Mouse (Mus musculus): ENCODE measurements around the gene Sept10. TPM values are rescaled to one million over a fixed set of nuclear protein-coding genes. Genes with fewer than 3 reads are reported as not detected.

Gene Sept10
- 46.3 and 48.6 TPM in 2 replicates for polyA plus RNA-seq (2015; fragmentation: Nextera tagmentation; extraction: Ambion mirVana)

- no peaks in the 10 kb centered on the region for H3K9me3 ChIP-seq (ENCODE audit: low read length)
- H3K4me1 ChIP-seq (ENCODE audit: insufficient read depth, low read length), result peaks cover 25% of the 10 kb centered on the region
- peak within 1 kb of the TSS; percentile 100 for H3K4me2 ChIP-seq (replicated peaks; ENCODE audit: low read depth, low read length)
- peak; percentile 97 for ATAC-seq (ENCODE audit: low FRiP score, low TSS enrichment)
- H3K27ac ChIP-seq (ENCODE audit: low read length), result peak within 1 kb of the TSS; percentile 97
- H3K27me3 ChIP-seq (ENCODE audit: insufficient read depth, low read length), result no peaks in the 10 kb centered on the region
- peak within 1 kb of the TSS; percentile 87 for H3K9ac ChIP-seq (replicated peaks; ENCODE audit: low read length)
- peak within 1 kb of the TSS; percentile 72 for H3K4me3 ChIP-seq (ENCODE audit: low read length)
- no peaks in the 10 kb centered on the region for H3K36me3 ChIP-seq (ENCODE audit: insufficient read depth, low read length)
- WGBS, result under 1% methylated on average over 80 of the region's 84 CpGs
These were observed at the start of gene Sept10, which contains the start of gene Sowahc for GRCm38 (mm10) chr10:59221473-59222270. TSS of gene Sept10 (minus strand) at chr10:59221847. TSS of gene Sowahc (plus strand) at chr10:59221953.

GRCm38 (mm10) chr10:59268754-59269153 lies 47.1 kb upstream of the Sept10 start:
- WGBS, result 31% methylated on average over 3 of the region's 3 CpGs
- no peak overlapping the region for H3K4me2 ChIP-seq (replicated peaks; ENCODE audit: low read depth, low read length)
- ATAC-seq (ENCODE audit: low FRiP score, low TSS enrichment), result no peak
- no peaks in the 10 kb centered on the region for H3K36me3 ChIP-seq (ENCODE audit: insufficient read depth, low read length)
- no peak overlapping the region for H3K9ac ChIP-seq (replicated peaks; ENCODE audit: low read length)
- H3K4me3 ChIP-seq (ENCODE audit: low read length), result no peak overlapping the region
- H3K27ac ChIP-seq (ENCODE audit: low read length), result no peak overlapping the region
- no peaks in the 10 kb centered on the region for H3K27me3 ChIP-seq (ENCODE audit: insufficient read depth, low read length)
- no peaks in the 10 kb centered on the region for H3K9me3 ChIP-seq (ENCODE audit: low read length)
- H3K4me1 ChIP-seq (ENCODE audit: insufficient read depth, low read length), result peaks cover 10% of the 10 kb centered on the region; the same call in 1 of the 2 replicates

GRCm38 (mm10) chr10:59268109-59268508 lies 46.5 kb upstream of the Sept10 start:
- H3K4me2 ChIP-seq (replicated peaks; ENCODE audit: low read depth, low read length), result no peak overlapping the region
- no peak overlapping the region for H3K27ac ChIP-seq (ENCODE audit: low read length)
- H3K36me3 ChIP-seq (ENCODE audit: insufficient read depth, low read length), result no peaks in the 10 kb centered on the region
- H3K9me3 ChIP-seq (ENCODE audit: low read length), result no peaks in the 10 kb centered on the region
- no peak overlapping the region for H3K9ac ChIP-seq (replicated peaks; ENCODE audit: low read length)
- 30% methylated on average over 4 of the region's 4 CpGs for WGBS
- H3K4me1 ChIP-seq (ENCODE audit: insufficient read depth, low read length), result peaks cover 10% of the 10 kb centered on the region; the same call in 1 of the 2 replicates
- no peak for ATAC-seq (ENCODE audit: low FRiP score, low TSS enrichment)
- H3K4me3 ChIP-seq (ENCODE audit: low read length), result no peak overlapping the region
- H3K27me3 ChIP-seq (ENCODE audit: insufficient read depth, low read length), result no peaks in the 10 kb centered on the region

GRCm38 (mm10) chr10:59267275-59267674 lies 45.6 kb upstream of the Sept10 start:
- no peak overlapping the region for H3K27ac ChIP-seq (ENCODE audit: low read length)
- no peak overlapping the region for H3K4me2 ChIP-seq (replicated peaks; ENCODE audit: low read depth, low read length)
- H3K4me1 ChIP-seq (ENCODE audit: insufficient read depth, low read length), result peaks cover 10% of the 10 kb centered on the region; the same call in 1 of the 2 replicates
- H3K27me3 ChIP-seq (ENCODE audit: insufficient read depth, low read length), result no peaks in the 10 kb centered on the region
- 0 out of 2 replicates have a peak, but pooled peaks have one; percentile 13 for ATAC-seq (ENCODE audit: low FRiP score, low TSS enrichment)
- WGBS, result 69% methylated on average over 2 of the region's 2 CpGs
- H3K36me3 ChIP-seq (ENCODE audit: insufficient read depth, low read length), result no peaks in the 10 kb centered on the region
- no peaks in the 10 kb centered on the region for H3K9me3 ChIP-seq (ENCODE audit: low read length)
- H3K4me3 ChIP-seq (ENCODE audit: low read length), result no peak overlapping the region
- H3K9ac ChIP-seq (replicated peaks; ENCODE audit: low read length), result no peak overlapping the region

- Histone ChIP-seq H3K9me3 (ENCODE audit: low read length) (no peaks in the 10 kb centered on the region), H3K27me3 (ENCODE audit: insufficient read depth, low read length) (no peaks in the 10 kb centered on the region), H3K4me2 (replicated peaks; ENCODE audit: low read depth, low read length) (no peak overlapping the region), H3K9ac (replicated peaks; ENCODE audit: low read length) (no peak overlapping the region), H3K27ac (ENCODE audit: low read length) (no peak overlapping the region), H3K4me3 (ENCODE audit: low read length) (no peak overlapping the region), H3K36me3 (ENCODE audit: insufficient read depth, low read length) (no peaks in the 10 kb centered on the region), H3K4me1 (ENCODE audit: insufficient read depth, low read length) (peaks cover 10% of the 10 kb centered on the region; the same call in 1 of the 2 replicates)
- no peak for ATAC-seq (ENCODE audit: low FRiP score, low TSS enrichment)
- WGBS, result 69% methylated on average over 1 of the region's 1 CpGs
These were observed 44.5 kb upstream of the Sept10 start for GRCm38 (mm10) chr10:59266097-59266496.

GRCm38 (mm10) chr10:59265674-59266073 lies 44.0 kb upstream of the Sept10 start:
- Histone ChIP-seq H3K9ac (replicated peaks; ENCODE audit: low read length) (no peak overlapping the region), H3K4me3 (ENCODE audit: low read length) (no peak overlapping the region), H3K4me1 (ENCODE audit: insufficient read depth, low read length) (peaks cover 10% of the 10 kb centered on the region; the same call in 1 of the 2 replicates), H3K4me2 (replicated peaks; ENCODE audit: low read depth, low read length) (no peak overlapping the region), H3K27ac (ENCODE audit: low read length) (no peak overlapping the region), H3K36me3 (ENCODE audit: insufficient read depth, low read length) (no peaks in the 10 kb centered on the region), H3K27me3 (ENCODE audit: insufficient read depth, low read length) (no peaks in the 10 kb centered on the region), H3K9me3 (ENCODE audit: low read length) (no peaks in the 10 kb centered on the region)
- 45% methylated on average over 4 of the region's 4 CpGs for WGBS
- ATAC-seq (ENCODE audit: low FRiP score, low TSS enrichment), result 0 out of 2 replicates have a peak, but pooled peaks have one; percentile 39

GRCm38 (mm10) chr10:59265067-59265466 lies 43.4 kb upstream of the Sept10 start:
- 66% methylated on average over 7 of the region's 7 CpGs for WGBS
- H3K4me1 ChIP-seq (ENCODE audit: insufficient read depth, low read length), result peaks cover 10% of the 10 kb centered on the region; the same call in 1 of the 2 replicates
- H3K9me3 ChIP-seq (ENCODE audit: low read length), result no peaks in the 10 kb centered on the region
- no peak overlapping the region for H3K4me2 ChIP-seq (replicated peaks; ENCODE audit: low read depth, low read length)
- no peak overlapping the region for H3K4me3 ChIP-seq (ENCODE audit: low read length)
- H3K27me3 ChIP-seq (ENCODE audit: insufficient read depth, low read length), result no peaks in the 10 kb centered on the region
- H3K9ac ChIP-seq (replicated peaks; ENCODE audit: low read length), result no peak overlapping the region
- no peaks in the 10 kb centered on the region for H3K36me3 ChIP-seq (ENCODE audit: insufficient read depth, low read length)
- no peak for ATAC-seq (ENCODE audit: low FRiP score, low TSS enrichment)
- H3K27ac ChIP-seq (ENCODE audit: low read length), result no peak overlapping the region

- Histone ChIP-seq H3K27me3 (ENCODE audit: insufficient read depth, low read length) (no peaks in the 10 kb centered on the region), H3K9me3 (ENCODE audit: low read length) (no peaks in the 10 kb centered on the region), H3K36me3 (ENCODE audit: insufficient read depth, low read length) (no peaks in the 10 kb centered on the region), H3K27ac (ENCODE audit: low read length) (no peak overlapping the region), H3K4me2 (replicated peaks; ENCODE audit: low read depth, low read length) (no peak overlapping the region), H3K4me1 (ENCODE audit: insufficient read depth, low read length) (peaks cover 6% of the 10 kb centered on the region; the same call in 1 of the 2 replicates), H3K9ac (replicated peaks; ENCODE audit: low read length) (no peak overlapping the region), H3K4me3 (ENCODE audit: low read length) (no peak overlapping the region)
- no peak for ATAC-seq (ENCODE audit: low FRiP score, low TSS enrichment)
- WGBS, result 67% methylated on average over 7 of the region's 7 CpGs
These were observed 41.3 kb upstream of the Sept10 start for GRCm38 (mm10) chr10:59262979-59263378.

GRCm38 (mm10) chr10:59262021-59262420 lies 40.4 kb upstream of the Sept10 start:
- ATAC-seq (ENCODE audit: low FRiP score, low TSS enrichment), result no peak
- no peak overlapping the region for H3K27ac ChIP-seq (ENCODE audit: low read length)
- peaks cover 6% of the 10 kb centered on the region; the same call in 1 of the 2 replicates for H3K4me1 ChIP-seq (ENCODE audit: insufficient read depth, low read length)
- H3K9ac ChIP-seq (replicated peaks; ENCODE audit: low read length), result no peak overlapping the region
- H3K27me3 ChIP-seq (ENCODE audit: insufficient read depth, low read length), result no peaks in the 10 kb centered on the region
- no peaks in the 10 kb centered on the region for H3K36me3 ChIP-seq (ENCODE audit: insufficient read depth, low read length)
- no peak overlapping the region for H3K4me2 ChIP-seq (replicated peaks; ENCODE audit: low read depth, low read length)
- WGBS, result 29% methylated on average over 1 of the region's 1 CpGs
- H3K4me3 ChIP-seq (ENCODE audit: low read length), result no peak overlapping the region
- no peaks in the 10 kb centered on the region for H3K9me3 ChIP-seq (ENCODE audit: low read length)

GRCm38 (mm10) chr10:59261603-59262002 lies 40.0 kb upstream of the Sept10 start:
- H3K27ac ChIP-seq (ENCODE audit: low read length), result no peak overlapping the region
- WGBS, result 64% methylated on average over 3 of the region's 3 CpGs
- H3K9ac ChIP-seq (replicated peaks; ENCODE audit: low read length), result no peak overlapping the region
- H3K27me3 ChIP-seq (ENCODE audit: insufficient read depth, low read length), result no peaks in the 10 kb centered on the region
- ATAC-seq (ENCODE audit: low FRiP score, low TSS enrichment), result no peak
- peaks cover 6% of the 10 kb centered on the region; the same call in 1 of the 2 replicates for H3K4me1 ChIP-seq (ENCODE audit: insufficient read depth, low read length)
- no peak overlapping the region for H3K4me2 ChIP-seq (replicated peaks; ENCODE audit: low read depth, low read length)
- no peak overlapping the region for H3K4me3 ChIP-seq (ENCODE audit: low read length)
- H3K36me3 ChIP-seq (ENCODE audit: insufficient read depth, low read length), result no peaks in the 10 kb centered on the region
- H3K9me3 ChIP-seq (ENCODE audit: low read length), result no peaks in the 10 kb centered on the region

Measured in kidney, embryonic 16.5 days (tissue).